Mouse (Mus musculus): ENCODE data around the gene Grin3b. TPM values are rescaled to one million over a fixed set of nuclear protein-coding genes. Genes with fewer than 3 reads are reported as not detected.

Grin3b gene
- total RNA-seq, 1 experiment from 2014 or later: not detected

GRCm38 (mm10) chr10:80023758-80024157, 53.2 kb downstream of the Grin3b start:
- no peak for ATAC-seq (replicated peaks; ENCODE audit: insufficient number of reproducible peaks, low FRiP score, low TSS enrichment, poor library complexity, severe bottlenecking)

DNA sequence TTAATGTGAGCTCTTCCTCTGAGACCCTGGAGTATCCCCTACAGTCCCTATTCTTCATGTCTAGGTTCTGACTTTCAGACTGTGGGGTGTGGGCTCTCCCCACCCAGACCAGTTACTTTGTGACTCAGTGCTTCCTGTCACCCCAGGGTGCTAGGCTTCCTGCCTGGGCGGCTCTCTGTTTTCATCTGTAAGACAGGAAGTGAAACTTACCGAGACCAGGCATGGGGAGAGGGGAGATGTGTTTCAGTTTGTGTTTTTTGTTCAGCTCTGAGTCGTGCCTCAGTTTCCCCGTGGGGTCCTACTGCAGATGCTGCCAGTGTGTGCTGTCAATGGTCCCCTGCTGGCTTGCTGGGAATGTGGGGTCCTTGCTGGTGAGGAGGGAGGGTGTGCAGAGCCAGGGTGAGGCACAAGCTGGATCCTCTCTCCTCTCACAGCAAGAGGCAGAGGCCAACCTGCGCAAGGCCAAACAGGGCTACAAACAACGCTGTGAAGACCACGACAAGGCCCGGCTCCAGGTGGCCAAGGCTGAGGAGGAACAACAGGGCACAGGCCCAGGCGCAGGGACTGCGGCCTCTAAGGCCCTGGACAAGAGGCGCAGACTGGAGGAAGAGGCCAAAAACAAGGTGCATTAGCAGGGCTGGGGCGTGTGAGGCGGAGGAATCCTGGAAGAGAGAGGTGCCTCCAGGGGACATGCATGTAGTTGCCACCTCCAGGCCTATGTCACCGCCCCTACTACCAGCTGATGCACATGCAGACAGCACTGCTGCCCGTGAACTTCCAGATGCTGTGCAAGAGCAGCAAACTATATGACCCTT, 53.9 kb downstream of the Grin3b start:
- peak; percentile 69 for ATAC-seq (replicated peaks; ENCODE audit: insufficient number of reproducible peaks, low FRiP score, low TSS enrichment, poor library complexity, severe bottlenecking)

- no peak for ATAC-seq (replicated peaks; ENCODE audit: insufficient number of reproducible peaks, low FRiP score, low TSS enrichment, poor library complexity, severe bottlenecking)
These were observed 54.5 kb downstream of the Grin3b start for GRCm38 (mm10) chr10:80025044-80025347.

- ATAC-seq (replicated peaks; ENCODE audit: insufficient number of reproducible peaks, low FRiP score, low TSS enrichment, poor library complexity, severe bottlenecking): no peak
These were observed 54.9 kb downstream of the Grin3b start for GRCm38 (mm10) chr10:80025463-80025862.

GRCm38 (mm10) chr10:80025889-80026288, 55.4 kb downstream of the Grin3b start:
- no peak for ATAC-seq (replicated peaks; ENCODE audit: insufficient number of reproducible peaks, low FRiP score, low TSS enrichment, poor library complexity, severe bottlenecking)

Other genes starting within 250 kb of the Grin3b start
- gene Polrmt, start 224.1 kb upstream of the Grin3b start, total RNA-seq (2017): 8.3 to 15.9 TPM (median 10.4 TPM) in 3 replicates
- gene Fgf22, start 215.6 kb upstream of the Grin3b start, total RNA-seq (2017): not detected in 3 replicates
- gene Rnf126, start 203.8 kb upstream of the Grin3b start, total RNA-seq (2017): 3.5 to 18.0 TPM (median 8.8 TPM) in 3 replicates
- 1.3 to 3.3 TPM (median 2.0 TPM) in 3 replicates for gene Fstl3, start 193.4 kb upstream of the Grin3b start, total RNA-seq (2017)
- gene Prss57, start 179.8 kb upstream of the Grin3b start, total RNA-seq (2017): 0.21 to 2.1 TPM in 2 of 3 replicates, not detected in the other
- gene Palm, start 177.1 kb upstream of the Grin3b start, total RNA-seq (2017): 21.3 to 30.9 TPM (median 27.0 TPM) in 3 replicates
- gene Misp, start 149.7 kb upstream of the Grin3b start, total RNA-seq (2017): not detected in 3 replicates
- 55.7 to 124 TPM (median 78.8 TPM) in 3 replicates for gene Ptbp1, start 116.3 kb upstream of the Grin3b start, total RNA-seq (2017)
- not detected in 3 replicates for gene Prtn3, start 96.2 kb upstream of the Grin3b start, total RNA-seq (2017)
- 0.95 TPM in 1 of 3 replicates, not detected in the others for gene Plppr3, start 96.1 kb upstream of the Grin3b start, total RNA-seq (2017)
- not detected in 3 replicates for gene Elane, start 84.5 kb upstream of the Grin3b start, total RNA-seq (2017)
- gene Cfd, start 79.9 kb upstream of the Grin3b start, total RNA-seq (2017): not detected in 3 replicates
- 13.3 to 16.8 TPM (median 13.3 TPM) in 3 replicates for gene Med16, start 61.8 kb upstream of the Grin3b start, total RNA-seq (2017)
- not detected in 3 replicates for gene Gm26602, start 59.9 kb upstream of the Grin3b start, total RNA-seq (2017)
- gene Kiss1r, start 53.7 kb upstream of the Grin3b start, total RNA-seq (2017): 0.39 TPM in 1 of 3 replicates, not detected in the others
- gene R3hdm4, start 49.5 kb upstream of the Grin3b start, total RNA-seq (2017): 23.4 to 53.8 TPM (median 35.4 TPM) in 3 replicates
- gene Arid3a, start 43.7 kb upstream of the Grin3b start, total RNA-seq (2017): 35.3 to 38.9 TPM (median 36.8 TPM) in 3 replicates
- 7.8 to 14.2 TPM (median 8.8 TPM) in 3 replicates for gene Wdr18, start 10.6 kb upstream of the Grin3b start, total RNA-seq (2017)
- gene Tmem259, start 13.6 kb downstream of the Grin3b start, total RNA-seq (2017): 49.0 to 80.6 TPM (median 59.1 TPM) in 3 replicates
- 210 to 295 TPM (median 228 TPM) in 3 replicates for gene Cnn2, start 17.9 kb downstream of the Grin3b start, total RNA-seq (2017)
- gene Abca7, start 25.8 kb downstream of the Grin3b start, total RNA-seq (2017): 33.6 to 53.0 TPM (median 45.9 TPM) in 3 replicates
- gene Arhgap45, start 45.9 kb downstream of the Grin3b start, total RNA-seq (2017): 356 to 478 TPM (median 365 TPM) in 3 replicates
- 83.4 to 130 TPM (median 95.9 TPM) in 3 replicates for gene Polr2e, start 69.1 kb downstream of the Grin3b start, total RNA-seq (2017)
- gene Gpx4, start 76.5 kb downstream of the Grin3b start, total RNA-seq (2017): 250 to 253 TPM (median 251 TPM) in 3 replicates
- gene Sbno2, start 134.9 kb downstream of the Grin3b start, total RNA-seq (2017): 50.6 to 75.0 TPM (median 51.9 TPM) in 3 replicates
- gene Stk11, start 145.1 kb downstream of the Grin3b start, total RNA-seq (2017): 155 to 177 TPM (median 155 TPM) in 3 replicates
- gene Atp5d, start 167.9 kb downstream of the Grin3b start, total RNA-seq (2017): 26.1 to 49.8 TPM (median 29.5 TPM) in 3 replicates
- 0.29 to 5.8 TPM (median 4.1 TPM) in 3 replicates for gene Cbarp, start 170.1 kb downstream of the Grin3b start, total RNA-seq (2017)
- 27.3 to 65.5 TPM (median 29.9 TPM) in 3 replicates for gene Midn, start 177.6 kb downstream of the Grin3b start, total RNA-seq (2017)
- gene Cirbp, start 195.3 kb downstream of the Grin3b start, total RNA-seq (2017): 137 to 163 TPM (median 145 TPM) in 3 replicates
- 16.2 to 29.1 TPM (median 18.0 TPM) in 3 replicates for gene 1600002K03Rik, start 202.2 kb downstream of the Grin3b start, total RNA-seq (2017)
- gene Efna2, start 208.8 kb downstream of the Grin3b start, total RNA-seq (2017): 1.0 TPM in 1 of 3 replicates, not detected in the others

Measured in monocyte, adult 5-6 weeks (primary cell).